Mouse (Mus musculus) E14TG2a.4 (cell line): ENCODE measurements at regions not wholly inside any gene's neighbourhood (a gene's known extent, or its start where the extent isn't known, plus 50 kb on each side); places are given as distances from the start of the nearest gene placed in this dataset.
A peak's percentile ranks its signal among the peaks of the same experiment; 100 is the strongest.
"Not testable (repeated sequence)": the region's sequence is repeated elsewhere in the genome, so short reads cannot be mapped to it uniquely, and the experiment has no call there.

Experiments used
- H3K27me3 ChIP-seq: 2 replicates; pipeline ENCODE4 v1.6.1; 2014; ENCODE audit warnings: low read length, control low read depth; ENCODE audit not compliant: insufficient read depth
- H3K36me3 ChIP-seq: 2 replicates; pipeline ENCODE4 v1.6.1; 2014; ENCODE audit warnings: low read length, control low read depth; ENCODE audit not compliant: insufficient read depth
- H3K4me1 ChIP-seq: replicated peaks from 2 replicates; pipeline ENCODE4 v1.6.1; 2014; ENCODE audit warnings: low read depth, low read length, control low read depth
- H3K4me3 ChIP-seq: replicated peaks from 2 replicates; pipeline ENCODE4 v1.5.1; 2014; ENCODE audit warnings: mild to moderate bottlenecking, low read length
- H3K9me3 ChIP-seq: 2 replicates; pipeline ENCODE4 v1.6.1; 2014; ENCODE audit warnings: low read length, control low read depth
- CTCF ChIP-seq: conservative IDR thresholded peaks from 2 replicates; pipeline ENCODE4 v1.5.1; 2014; ENCODE audit warnings: low read length
- NANOG ChIP-seq: IDR thresholded peaks from 2 replicates; pipeline ENCODE4 v1.6.1; 2014; ENCODE audit warnings: borderline replicate concordance, low read length, mixed read lengths
- POU5F1 ChIP-seq: IDR thresholded peaks from 2 replicates; pipeline ENCODE4 v1.6.1; 2014; ENCODE audit warnings: low read length, borderline replicate concordance

DNA sequence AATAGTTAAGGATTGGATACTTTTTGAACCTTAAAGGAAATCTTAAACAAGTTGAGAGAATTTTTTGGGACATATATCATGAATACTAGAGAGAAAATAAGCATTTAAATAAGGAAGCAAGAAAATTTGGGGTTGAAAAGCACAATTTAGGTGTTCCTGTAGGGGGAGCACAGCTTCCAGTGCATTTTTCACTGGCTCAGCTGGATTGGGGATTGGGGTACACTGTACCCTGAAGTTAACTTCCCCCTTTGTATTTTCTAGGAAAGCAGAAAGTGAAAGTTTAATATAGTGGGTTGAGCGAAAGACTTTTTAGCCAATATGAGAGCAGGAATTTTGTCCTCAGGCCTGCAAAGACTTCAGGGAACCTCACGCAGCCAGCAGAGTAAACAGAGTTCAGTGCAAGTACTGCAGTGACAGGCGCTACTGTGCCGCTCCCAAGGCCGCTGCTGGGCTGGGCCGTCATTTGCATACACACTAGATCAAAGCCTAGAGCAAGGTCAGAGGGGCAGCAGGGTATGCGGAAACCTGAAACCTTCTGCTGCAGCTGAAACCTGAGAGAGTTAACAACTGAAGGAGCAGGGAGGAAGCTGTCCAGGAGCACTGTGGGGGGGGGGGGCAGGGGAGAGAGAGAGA, 1111.4 kb downstream of the H2al1n start:
- H3K4me1 ChIP-seq = peaks cover 3% of the 10 kb centered on the region; the same call in 1 of the 2 replicates
- no peaks in the 10 kb centered on the region for H3K9me3 ChIP-seq
- H3K4me3 ChIP-seq = no peak overlapping the region
- no peaks in the 10 kb centered on the region for H3K27me3 ChIP-seq
- H3K36me3 ChIP-seq = no peaks in the 10 kb centered on the region
- no peak for TF ChIP-seq POU5F1
- peak; percentile 21 for TF ChIP-seq CTCF
- TF ChIP-seq NANOG = no peak

DNA sequence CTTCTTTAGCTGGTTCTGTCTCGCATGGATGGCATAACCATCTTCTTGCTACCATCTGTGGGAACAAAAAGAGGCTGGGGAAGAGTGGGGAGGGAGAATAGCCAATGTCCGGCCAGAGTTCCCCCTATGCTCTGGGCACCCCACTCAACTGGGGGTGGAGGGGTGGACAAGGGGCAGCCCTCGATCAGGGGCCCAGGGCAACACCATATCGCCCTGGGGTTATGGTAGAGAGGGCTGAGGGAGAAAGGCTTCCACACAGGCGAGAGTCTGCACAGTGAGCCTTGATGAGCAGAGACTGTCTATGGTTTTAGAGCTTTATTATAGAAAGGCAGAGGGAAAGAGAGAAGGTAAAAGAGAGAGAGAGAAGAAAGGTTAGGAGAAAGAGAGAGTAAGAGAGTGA, 1112.0 kb downstream of the H2al1n start:
- Histone ChIP-seq H3K27me3 (no peaks in the 10 kb centered on the region), H3K4me1 (peaks cover 3% of the 10 kb centered on the region; the same call in 1 of the 2 replicates), H3K36me3 (no peaks in the 10 kb centered on the region), H3K9me3 (no peaks in the 10 kb centered on the region), H3K4me3 (no peak overlapping the region)
- TF ChIP-seq POU5F1 (no peak), NANOG (no peak), CTCF (no peak)

DNA sequence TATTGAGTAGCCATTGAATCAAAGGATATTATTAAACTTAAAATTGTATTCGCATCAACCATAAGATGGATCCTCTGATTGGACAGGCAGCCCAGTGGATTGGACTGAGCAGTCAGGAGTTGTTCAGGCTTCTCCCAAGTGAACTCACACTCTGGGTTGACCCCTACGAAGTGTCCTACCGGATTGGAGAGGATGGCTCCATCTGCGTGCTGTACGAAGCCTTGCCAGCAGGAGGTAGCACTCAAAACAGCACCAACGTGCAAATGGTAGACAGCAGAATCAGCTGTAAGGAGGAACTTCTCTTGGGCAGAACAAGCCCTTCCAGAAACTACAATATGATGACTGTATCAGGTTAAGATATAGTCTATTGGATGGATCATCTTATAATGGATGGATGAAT, 1154.2 kb downstream of the H2al1n start:
- H3K36me3 ChIP-seq, H3K4me3 ChIP-seq, H3K4me1 ChIP-seq, H3K27me3 ChIP-seq, H3K9me3 ChIP-seq: not testable (repeated sequence)
